Mouse (Mus musculus) thymus, postnatal 4 days (tissue): ENCODE data around the gene Ei24.

Experiments
- DNase-seq: peaks from one replicate; pipeline ENCODE4 v3.0.0; 2021

The Ei24 gene

GRCm38 (mm10) chr9:36796781-36797555 lies at the start of gene Ei24:
Gene Ei24 (minus strand): TSS chr9:36797393.
- DNase-seq = peak; percentile 85

DNA sequence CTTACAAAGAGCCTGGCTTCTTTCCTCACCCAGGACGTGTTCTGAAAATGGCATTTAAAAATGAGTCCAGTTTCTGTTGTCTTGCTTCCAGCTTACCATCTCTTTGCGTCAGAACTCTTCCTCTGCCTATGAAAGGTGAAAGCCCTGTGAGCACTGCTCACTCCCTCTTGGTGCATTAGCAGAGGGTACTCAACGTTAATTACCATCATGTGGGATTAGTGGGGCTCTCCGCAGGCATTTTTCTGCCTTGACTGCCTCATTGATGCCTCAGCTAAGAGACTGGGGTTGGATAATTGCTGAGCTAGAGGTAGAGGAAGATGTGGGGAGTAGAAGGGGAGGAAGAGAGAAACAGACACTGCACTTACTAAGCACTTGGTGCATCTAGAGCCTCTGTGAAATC lies 49.2 kb upstream of the Ei24 start:
- no peak for DNase-seq

GRCm38 (mm10) chr9:36833914-36834313 lies 36.7 kb upstream of the Ei24 start:
- DNase-seq = no peak

- DNase-seq = no peak
Measured at GRCm38 (mm10) chr9:36833043-36833881, 36.1 kb upstream of the Ei24 start.

GRCm38 (mm10) chr9:36832529-36832928 lies 35.3 kb upstream of the Ei24 start:
- peak; percentile 60 for DNase-seq

GRCm38 (mm10) chr9:36831401-36831800 lies 34.2 kb upstream of the Ei24 start:
- no peak for DNase-seq

DNA sequence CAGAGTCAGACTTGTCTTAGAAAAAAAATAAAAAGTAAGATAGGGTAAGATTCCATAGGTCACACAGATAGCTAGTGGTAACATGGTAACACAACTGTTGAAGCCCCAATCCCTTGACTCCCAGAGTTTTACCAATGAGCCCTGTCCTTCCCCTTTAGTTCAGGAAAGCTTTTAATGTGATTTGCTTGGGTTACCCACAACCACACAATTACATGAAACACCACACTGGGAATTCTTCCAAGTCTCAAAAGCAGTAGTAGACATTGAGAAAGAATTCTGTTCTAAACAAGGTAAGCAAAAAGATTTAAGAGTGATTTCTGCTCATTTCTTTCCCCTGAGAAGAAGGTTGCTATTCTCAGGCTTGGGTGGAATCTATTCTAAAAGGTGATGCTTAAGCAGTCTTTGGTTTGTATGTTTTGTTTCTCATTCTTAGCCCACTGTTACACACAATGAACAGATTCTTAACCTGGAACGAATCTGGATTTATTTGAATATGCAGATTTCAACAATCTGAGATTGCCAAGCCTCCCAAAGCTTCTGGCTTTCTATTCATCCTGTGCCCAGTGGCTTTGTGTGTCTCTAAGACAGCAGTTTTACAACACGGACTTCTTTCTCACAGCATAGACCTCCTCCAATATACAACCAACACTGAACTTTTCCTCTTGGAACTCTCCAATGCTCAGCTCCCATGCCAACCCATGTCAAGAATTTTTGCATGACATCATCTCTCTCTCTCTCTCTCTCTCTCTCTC lies 29.6 kb upstream of the Ei24 start:
- no peak for DNase-seq

GRCm38 (mm10) chr9:36822024-36822423 lies 24.8 kb upstream of the Ei24 start:
- DNase-seq = no peak

DNA sequence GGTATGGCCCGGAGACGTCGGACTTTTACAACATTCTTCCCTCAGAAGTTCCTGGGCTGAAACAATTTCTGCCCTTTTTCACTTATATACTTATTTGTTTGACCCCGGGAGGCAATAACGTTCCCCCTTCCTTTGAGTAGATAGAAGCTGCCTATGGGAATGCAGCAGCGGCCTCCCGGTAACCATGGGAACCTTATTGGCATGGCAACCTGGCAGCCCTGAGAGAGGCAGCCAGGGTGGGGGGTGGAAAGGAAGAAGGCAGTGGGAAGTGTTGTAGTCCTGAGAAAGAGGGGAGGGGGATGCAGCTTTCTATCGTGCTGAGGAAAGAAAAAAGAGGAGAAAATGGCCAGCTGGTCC lies 24.4 kb upstream of the Ei24 start, which contains the start of gene Fez1:
Gene Fez1 (plus strand): TSS at position 221 of the 357 bp plus-strand sequence.
- DNase-seq = no peak

DNA sequence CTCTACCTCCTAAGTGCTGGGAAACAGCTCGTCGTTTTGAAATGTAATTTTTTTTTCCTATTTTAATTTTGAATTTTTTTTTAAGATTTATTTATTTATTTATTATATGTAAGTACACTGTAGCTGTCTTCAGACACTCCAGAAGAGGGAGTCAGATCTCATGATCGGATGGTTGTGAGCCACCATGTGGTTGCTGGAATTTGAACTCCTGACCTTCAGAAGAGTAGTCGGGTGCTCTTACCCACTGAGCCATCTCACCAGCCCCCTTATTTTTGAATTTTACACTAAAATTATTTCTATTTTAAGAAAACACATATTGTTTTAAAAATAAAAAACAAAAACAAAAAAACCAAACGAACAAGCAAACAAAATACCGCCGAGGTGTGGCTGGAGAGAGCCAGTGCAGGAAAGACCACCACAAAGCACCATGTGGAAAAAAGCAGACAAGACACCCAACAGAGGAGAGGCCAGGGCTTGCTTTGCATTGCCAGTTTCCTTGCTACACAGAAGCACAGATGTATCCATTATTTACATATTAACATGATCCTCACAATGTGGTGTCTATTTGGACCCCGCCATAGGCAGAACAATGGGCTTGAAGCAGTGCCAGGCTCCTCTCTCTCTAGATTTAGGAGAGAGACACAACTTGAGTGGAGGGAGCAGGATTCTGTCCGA lies 23.9 kb upstream of the Ei24 start:
- no peak for DNase-seq

DNA sequence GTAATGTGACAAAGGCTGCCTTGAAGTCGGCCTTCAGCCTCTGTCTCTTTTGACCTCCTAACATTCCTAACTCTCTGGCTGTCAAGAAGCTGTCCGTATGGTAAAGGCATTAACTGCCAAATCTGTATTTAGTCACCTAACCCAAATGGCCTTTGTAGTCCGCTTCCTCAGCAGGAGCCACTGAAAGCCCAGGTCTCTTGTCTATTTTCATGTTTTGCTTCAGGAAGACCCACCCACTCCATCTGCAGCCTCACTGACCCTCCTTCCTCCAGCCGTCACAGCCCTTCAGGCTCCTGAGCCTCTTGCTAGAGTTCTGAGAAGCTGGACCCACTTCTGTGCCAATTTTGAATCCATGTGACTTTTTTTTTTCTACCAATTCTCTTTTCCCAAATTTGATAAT lies 21.7 kb upstream of the Ei24 start:
- DNase-seq = no peak

- DNase-seq = no peak
Measured at GRCm38 (mm10) chr9:36814486-36814885, 17.3 kb upstream of the Ei24 start.

DNA sequence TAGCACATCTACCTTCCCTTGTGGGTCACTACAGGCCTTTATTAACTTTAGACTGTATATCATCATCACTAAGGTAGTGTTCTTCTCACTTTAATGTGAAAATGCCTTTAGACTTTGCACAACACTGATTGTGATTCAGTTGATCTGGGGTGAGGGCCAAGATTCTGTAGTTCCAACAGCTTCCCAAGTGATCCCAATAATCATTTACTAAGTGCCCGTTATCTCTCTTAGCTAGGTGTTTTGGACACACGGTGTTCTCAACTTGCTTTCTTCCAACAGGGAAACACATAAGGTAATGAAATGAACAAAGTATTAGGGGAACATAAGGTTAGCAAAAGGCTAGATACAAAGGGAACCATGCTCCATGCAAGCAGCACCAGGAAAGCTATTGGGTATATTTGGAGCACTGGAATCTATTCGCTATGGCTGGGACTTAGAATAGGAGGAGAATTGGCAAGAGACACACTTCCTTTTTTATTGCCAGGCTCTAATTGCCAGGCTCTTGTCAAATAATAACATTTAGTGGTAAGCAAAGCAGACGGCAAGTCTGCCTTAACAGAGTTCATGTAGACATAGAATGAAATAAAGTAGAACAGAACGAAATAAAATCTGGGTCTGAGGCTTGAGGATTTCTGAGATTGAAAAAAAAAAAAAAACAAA lies 11.1 kb upstream of the Ei24 start:
- no peak for DNase-seq

- no peak for DNase-seq
Measured at GRCm38 (mm10) chr9:36805256-36805975, 8.2 kb upstream of the Ei24 start.

DNA sequence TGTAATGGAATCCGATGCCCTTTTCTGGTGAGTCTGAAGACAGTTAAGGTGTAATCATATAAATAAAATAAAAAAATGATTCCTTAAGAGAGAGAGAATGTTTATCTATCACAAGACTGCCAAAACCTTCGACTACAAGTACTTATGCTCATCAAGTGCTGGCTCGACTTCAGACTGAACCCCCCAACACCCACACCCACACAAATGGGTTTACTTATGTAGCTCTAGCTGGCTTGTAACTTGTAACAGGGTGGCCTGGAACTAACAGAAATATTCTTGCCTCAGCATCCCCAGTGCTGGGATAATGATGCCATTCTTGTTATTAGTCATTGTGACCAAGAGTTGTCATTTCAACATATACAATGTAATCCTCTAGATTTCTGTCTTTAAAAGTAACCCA lies 6.7 kb upstream of the Ei24 start:
- no peak for DNase-seq

GRCm38 (mm10) chr9:36803386-36803785 lies 6.2 kb upstream of the Ei24 start:
- DNase-seq = no peak

DNA sequence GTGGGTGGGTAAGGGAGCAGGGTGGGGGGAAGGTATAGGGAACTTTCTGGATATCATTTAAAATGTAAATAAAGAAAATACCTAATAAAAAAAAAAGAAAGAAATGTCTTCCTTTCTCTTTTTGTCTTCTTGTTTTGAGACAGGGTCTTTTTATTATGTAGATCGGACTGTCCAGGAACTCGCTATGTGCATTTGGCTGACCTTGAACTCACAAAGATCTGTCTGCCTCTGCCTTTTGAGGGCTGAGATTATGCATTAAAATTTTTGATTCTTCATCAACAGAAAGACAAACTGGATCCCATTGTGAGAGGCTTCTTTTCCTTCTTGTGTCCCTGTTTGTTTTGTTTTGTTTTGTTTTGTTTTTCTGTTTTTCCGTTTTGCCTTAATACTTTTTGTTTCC lies 5.8 kb upstream of the Ei24 start:
- DNase-seq = no peak

- DNase-seq = no peak
Measured at GRCm38 (mm10) chr9:36801961-36802360, 4.8 kb upstream of the Ei24 start.

DNA sequence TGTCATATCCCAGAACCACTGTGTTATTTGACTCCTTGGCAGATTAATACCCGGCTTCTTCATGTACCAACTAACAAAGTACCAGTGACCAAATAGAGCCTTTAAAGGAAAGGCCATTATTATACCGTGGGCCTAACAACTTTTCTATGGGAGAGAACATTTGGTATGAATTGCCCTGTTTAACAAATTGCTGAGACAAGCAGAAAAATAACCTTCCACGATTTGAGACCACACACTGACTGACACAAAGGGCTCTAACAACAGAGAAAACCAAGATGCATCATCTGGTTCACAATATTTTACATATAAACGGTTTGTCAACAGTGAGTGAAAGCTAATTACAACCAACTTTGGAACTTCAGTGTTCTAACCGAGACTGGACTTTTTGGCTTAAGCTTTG lies 969 bp downstream of the Ei24 start:
- DNase-seq = no peak

GRCm38 (mm10) chr9:36795556-36795955 lies 1.6 kb downstream of the Ei24 start:
- no peak for DNase-seq

DNA sequence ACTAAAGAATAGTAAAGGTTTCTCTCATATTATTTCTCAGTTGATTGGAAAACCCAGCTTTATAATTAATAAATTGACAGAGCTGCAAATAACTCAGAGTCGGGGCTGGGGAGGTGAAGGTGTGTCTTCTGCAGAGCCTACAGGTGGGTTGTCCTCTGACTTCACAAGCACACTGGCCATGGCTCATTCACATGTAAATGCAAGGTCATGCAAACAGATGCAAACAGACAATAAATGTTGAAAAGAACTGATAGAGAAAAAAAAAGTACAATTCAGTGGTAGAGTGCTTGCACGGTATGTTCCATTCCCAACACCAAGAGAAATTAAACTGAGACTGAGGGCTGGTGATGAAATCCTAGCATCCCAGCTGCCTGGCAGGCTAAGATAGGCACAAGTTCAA lies 2.7 kb downstream of the Ei24 start:
- DNase-seq = no peak

DNA sequence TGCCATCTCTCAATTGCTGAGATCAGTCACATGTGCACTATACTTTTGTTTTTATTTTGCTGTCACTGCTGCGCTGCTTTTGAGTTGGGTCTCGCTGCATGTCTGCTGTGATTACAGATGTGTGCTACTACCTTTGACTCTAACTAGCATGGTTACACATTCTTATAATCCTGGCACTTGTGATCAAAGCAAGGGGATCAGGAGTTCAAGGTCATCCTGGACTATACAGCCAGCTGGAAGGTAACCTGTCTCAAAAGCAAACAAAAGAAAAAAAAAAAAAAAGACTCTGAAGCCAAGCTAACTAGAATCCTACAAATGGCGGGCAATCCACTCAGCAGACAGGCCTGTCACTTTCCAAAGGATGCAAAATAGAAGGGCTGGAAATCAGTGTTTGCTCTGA lies 5.0 kb downstream of the Ei24 start:
- no peak for DNase-seq
